Mouse (Mus musculus): Measurements from ENCODE around the gene 4930469K13Rik.

Gene 4930469K13Rik

GRCm38 (mm10) chr11:33939456-33940113 lies 158.8 kb downstream of the 4930469K13Rik start:
- no peak for DNase-seq (ENCODE audit: low read depth, low spot score)

- DNase-seq (ENCODE audit: low read depth, low spot score): no peak
Observed at GRCm38 (mm10) chr11:33938561-33939274, 159.6 kb downstream of the 4930469K13Rik start.

DNA sequence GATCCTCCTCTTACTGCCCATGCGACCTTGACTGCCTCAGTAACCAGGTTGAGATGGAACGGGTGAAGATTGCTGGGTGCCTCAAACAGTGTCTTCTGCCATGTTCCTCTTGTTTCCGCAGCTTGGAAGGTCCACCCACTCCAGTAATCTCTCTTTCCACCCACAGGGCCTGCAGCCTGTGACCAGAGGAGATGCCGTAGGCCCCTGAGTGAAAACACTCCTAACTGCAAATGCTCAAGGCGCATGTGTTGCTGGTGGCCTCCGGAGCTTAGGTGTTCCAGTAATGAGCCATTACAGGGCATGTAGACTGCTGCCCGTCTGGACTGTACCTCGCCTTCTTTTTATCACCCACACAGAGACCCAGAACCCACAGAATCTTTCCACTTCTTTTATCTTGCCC lies 160.7 kb downstream of the 4930469K13Rik start:
- no peak for DNase-seq (ENCODE audit: low read depth, low spot score)

GRCm38 (mm10) chr11:33934286-33934685 lies 164.1 kb downstream of the 4930469K13Rik start:
- no peak for DNase-seq (ENCODE audit: low read depth, low spot score)

DNA sequence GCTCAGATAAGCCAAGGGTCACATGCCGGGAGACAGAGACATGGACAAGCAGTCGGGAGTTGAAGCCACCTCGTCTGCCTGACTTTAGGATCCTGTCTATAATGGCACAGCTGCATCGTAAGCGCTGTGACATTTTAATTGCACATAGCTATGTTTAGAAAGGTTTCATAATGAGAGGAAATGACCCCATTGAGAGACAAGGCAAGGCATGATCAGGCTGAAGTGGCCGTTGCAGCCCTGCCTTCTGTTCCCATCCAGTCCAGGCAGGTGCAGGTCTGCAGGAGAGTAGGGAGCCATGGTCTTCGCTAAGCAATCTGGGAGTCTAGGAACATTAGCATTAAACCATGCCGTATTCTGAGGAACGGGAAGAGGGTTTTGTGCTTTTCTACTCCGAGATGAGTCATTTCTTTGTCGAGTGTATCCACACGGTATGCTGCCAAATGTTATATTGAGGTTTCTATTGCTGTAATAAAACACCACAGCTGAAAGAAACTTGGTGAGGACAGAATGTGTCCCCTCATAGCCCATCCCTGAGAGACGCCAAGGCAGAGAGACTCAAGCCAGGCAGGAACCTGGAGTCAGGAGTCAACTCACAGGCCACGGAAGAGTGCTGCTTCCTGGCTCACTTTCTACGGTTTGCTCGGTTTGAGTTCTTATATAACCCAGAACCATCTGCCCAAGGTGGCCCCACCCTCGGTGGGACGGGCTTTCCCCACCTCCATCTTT lies 165.8 kb downstream of the 4930469K13Rik start:
- no peak for DNase-seq (ENCODE audit: low read depth, low spot score)

DNA sequence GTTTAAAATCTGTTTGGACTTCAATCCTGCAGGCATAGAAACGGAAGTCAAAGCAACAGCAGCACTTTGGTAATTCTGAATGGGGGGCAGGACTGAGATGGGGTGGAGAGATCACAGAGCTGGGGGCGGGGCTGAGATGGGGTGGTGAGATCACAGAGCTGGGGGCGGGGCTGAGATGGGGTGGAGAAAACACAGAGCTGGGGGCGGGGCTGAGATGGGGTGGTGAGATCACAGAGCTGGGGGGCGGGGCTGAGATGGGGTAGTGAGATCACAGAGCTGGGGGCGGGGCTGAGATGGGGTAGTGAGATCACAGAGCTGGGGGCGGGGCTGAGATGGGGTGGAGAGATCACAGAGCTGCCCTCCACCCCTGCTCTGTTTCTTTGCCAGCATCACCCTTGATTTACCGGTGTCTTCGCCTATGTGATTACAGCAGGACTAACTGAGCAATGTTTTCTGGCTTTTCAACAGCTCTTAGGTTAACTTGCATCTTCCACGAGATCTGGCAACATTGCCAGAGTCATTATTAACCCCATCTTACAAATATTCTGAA lies 166.4 kb downstream of the 4930469K13Rik start:
- DNase-seq (ENCODE audit: low read depth, low spot score): no peak

DNA sequence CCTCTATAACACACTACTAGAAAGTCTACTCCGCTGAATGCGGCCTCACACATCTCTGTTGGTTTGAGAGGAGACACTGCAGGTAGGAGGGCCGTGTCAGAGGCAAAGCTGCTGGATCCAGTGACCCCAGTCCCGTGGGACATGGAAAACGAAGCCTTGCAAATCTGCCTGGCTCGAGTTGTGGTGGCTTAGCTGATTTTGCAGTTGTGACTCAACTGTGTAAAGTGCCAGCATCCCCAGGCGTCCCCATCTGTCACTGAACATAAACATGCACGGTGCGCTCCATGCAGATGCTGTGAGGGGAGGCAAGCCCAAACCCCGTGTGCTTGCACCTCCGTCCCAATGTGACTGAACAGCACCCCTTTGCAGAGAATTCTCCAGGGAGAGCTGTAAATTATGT lies 168.9 kb downstream of the 4930469K13Rik start:
- DNase-seq (ENCODE audit: low read depth, low spot score): no peak

DNA sequence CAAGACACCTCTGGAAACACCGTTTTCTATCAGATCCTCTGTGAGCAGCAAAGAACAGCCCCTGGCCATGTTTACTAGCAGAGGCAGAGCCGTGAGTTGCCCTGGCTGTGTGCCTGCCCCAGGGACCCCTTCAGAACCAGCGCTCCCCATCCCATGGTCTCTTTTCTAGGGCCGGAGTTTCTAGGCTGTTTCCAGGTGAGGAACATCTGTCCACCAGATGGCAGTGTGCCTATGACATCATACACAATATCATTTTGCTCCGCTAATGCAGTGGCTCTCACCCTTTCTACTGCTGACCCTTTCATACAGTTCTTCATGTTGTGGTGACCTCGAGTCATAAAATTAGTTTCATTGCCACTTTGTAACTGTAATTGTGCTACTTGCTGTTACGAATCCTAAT lies 169.7 kb downstream of the 4930469K13Rik start:
- DNase-seq (ENCODE audit: low read depth, low spot score): peak; percentile 34

- DNase-seq (ENCODE audit: low read depth, low spot score): no peak
Observed at GRCm38 (mm10) chr11:33927836-33928235, 170.5 kb downstream of the 4930469K13Rik start.

- DNase-seq (ENCODE audit: low read depth, low spot score): no peak
Observed at GRCm38 (mm10) chr11:33927321-33927720, 171.0 kb downstream of the 4930469K13Rik start.

GRCm38 (mm10) chr11:33926551-33926950 lies 171.8 kb downstream of the 4930469K13Rik start:
- DNase-seq (ENCODE audit: low read depth, low spot score): no peak

DNA sequence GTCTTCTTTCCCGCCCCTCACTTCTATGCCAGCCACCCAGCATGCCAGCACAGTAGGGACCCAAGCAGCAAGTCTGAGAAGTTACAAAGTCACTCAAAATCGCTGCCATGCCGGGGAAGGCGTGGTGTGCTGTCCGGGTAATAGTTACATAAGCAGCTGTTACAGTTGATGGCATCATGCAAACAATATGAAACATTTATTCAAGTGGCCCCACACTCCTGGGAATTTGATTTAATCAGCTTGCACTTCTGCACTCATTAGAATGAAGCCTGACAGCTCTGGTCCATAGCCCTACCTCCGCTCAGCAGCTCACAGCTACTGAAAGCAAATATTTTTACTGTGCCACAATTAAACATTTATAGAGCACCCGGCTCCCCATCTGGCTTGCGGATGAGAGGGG lies 172.6 kb downstream of the 4930469K13Rik start:
- DNase-seq (ENCODE audit: low read depth, low spot score): no peak
